Mouse (Mus musculus) bone marrow, adult 2 months (tissue): ENCODE measurements around the gene Robo1.

Source experiments
- CTCF ChIP-seq: fragments of 200-500 bp; IDR thresholded peaks from 2 replicates; pipeline ENCODE4 v1.5.1; 2011; ENCODE audit warnings: low read length, control low read depth; ENCODE audit not compliant: control insufficient read depth, insufficient read depth
- POLR2A ChIP-seq: fragments of 200-500 bp; IDR thresholded peaks from 2 replicates; pipeline ENCODE4 v1.6.1; 2011; ENCODE audit warnings: low read depth, mild to moderate bottlenecking, control low read depth, low read length, borderline replicate concordance; ENCODE audit not compliant: control insufficient read depth

DNA sequence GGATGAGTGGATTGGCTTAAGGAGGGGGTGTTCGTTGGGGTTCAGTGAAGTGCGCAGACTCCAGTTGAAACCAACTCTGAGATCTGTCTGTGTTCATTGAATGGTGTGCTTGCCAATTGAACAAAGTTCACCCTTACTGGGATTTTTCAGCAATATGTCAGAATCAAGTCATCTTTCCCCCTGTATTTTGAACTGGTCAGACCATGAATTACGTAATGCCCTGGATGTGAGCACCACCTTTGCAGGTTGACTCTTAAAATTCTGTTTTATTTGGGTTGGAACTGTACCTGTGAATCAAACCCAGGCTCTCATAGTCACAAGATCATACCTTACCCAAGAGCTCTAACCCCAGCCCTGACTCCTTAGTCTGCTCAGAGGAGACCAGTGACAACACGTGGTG, 666.6 kb downstream of the Robo1 start:
- no peak for TF ChIP-seq CTCF
- no peak for TF ChIP-seq POLR2A
